Mouse (Mus musculus): Measurements from ENCODE around the gene Rnf32.

DNA sequence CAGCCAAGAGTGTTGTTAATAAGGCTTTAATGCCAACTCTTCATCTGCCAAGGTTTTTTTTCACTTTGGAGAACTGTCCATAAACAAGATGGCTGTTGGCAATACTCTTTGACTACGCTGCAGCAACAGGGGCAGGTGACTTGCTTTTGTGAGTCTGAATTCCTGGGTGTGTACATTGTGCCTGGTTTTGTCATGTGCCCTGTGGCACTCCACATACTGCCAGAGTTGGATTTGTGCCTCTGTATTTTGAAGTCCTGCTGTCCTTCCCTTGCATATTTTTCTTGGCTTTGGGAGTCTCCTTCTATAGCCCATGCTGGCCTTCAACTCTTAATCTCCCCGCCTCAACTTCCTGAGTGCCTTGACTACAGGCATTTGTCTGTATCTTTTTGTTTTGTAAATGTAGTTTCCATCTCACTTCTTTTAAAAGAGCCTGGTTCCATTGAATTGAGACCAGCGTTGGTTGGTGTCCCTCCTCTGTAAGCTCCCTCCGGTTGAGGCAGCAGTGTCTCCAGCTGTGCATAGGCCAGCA lies 3.2 kb downstream of the Rnf32 start:
- TF ChIP-seq CTCF (IDR thresholded peaks at IDR 0.05; ENCODE audit: low read depth), result no peak
- no peak for TF ChIP-seq EP300 (IDR thresholded peaks at IDR 0.05; ENCODE audit: low read depth)
